Mouse (Mus musculus): ENCODE results near the gene Prmt1. TPM values are rescaled to one million over a fixed set of nuclear protein-coding genes. Genes with fewer than 3 reads are reported as not detected.

Gene Prmt1
- polyA plus RNA-seq, 1 experiment from 2014 or later, result 706 TPM

DNA sequence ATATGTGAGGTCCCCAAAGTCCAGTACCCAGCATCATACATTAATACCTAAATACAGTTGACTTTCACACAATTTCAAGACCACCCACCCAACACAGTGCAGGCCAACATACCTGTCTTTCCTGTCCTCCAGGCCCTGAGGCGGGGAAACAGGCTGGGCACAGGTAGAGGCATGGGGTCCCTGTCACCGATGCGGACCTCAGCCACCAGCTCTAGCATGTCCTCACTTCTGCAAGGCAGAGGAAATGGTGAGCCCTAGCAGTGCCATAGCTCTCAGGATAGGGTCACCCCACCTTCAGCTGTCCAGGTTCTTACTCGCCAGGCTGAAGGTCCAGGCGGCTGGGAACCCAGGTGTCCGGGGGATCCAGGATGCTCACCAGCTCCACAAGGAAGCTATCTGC is 25.6 kb upstream of the Prmt1 start:
- H3K9ac ChIP-seq (replicated peaks), result no peak overlapping the region
- H3K27ac ChIP-seq, result no peak overlapping the region
- H3K4me2 ChIP-seq, result no peak overlapping the region
- no peak overlapping the region for H3K4me3 ChIP-seq (replicated peaks)
- no peaks in the 10 kb centered on the region for H3K27me3 ChIP-seq
- H3K36me3 ChIP-seq, result peaks cover 71% of the 10 kb centered on the region
- no peak for ATAC-seq (ENCODE audit: insufficient number of reproducible peaks, insufficient read depth, low FRiP score, low TSS enrichment, low read depth)
- peaks cover 15% of the 10 kb centered on the region for H3K4me1 ChIP-seq (replicated peaks)
- H3K9me3 ChIP-seq, result no peaks in the 10 kb centered on the region
- WGBS, result 92% methylated on average over 6 of the region's 6 CpGs

DNA sequence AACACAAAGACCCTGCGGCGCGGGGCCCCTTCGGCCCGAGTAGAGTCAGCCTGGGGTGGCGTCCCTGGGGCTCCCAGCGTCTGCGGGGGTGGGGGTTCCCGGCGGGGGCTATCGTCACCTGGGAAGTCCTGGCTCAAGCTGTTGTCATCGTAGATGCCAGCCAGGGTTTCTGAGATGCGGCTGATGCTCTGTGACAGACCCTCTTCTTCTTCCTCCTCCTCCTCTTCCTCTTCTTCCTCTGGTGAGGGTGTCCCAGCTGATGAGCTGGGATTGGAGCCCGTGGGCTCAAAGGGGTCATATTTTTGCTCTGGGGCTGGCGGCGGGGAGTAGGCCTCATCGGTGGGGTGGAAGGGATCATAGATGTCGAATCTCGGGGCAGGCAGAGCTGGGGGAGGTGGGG is 22.0 kb upstream of the Prmt1 start:
- ATAC-seq (ENCODE audit: insufficient number of reproducible peaks, insufficient read depth, low FRiP score, low TSS enrichment, low read depth), result no peak
- no peak overlapping the region for H3K9ac ChIP-seq (replicated peaks)
- H3K4me2 ChIP-seq, result no peak overlapping the region
- peaks cover 100% of the 10 kb centered on the region for H3K36me3 ChIP-seq
- H3K27ac ChIP-seq, result no peak overlapping the region
- peaks cover 10% of the 10 kb centered on the region; the same call in 1 of the 2 replicates for H3K4me1 ChIP-seq (replicated peaks)
- no peak overlapping the region for H3K4me3 ChIP-seq (replicated peaks)
- H3K9me3 ChIP-seq, result no peaks in the 10 kb centered on the region
- WGBS, result 95% methylated on average over 19 of the region's 19 CpGs
- no peaks in the 10 kb centered on the region for H3K27me3 ChIP-seq

DNA sequence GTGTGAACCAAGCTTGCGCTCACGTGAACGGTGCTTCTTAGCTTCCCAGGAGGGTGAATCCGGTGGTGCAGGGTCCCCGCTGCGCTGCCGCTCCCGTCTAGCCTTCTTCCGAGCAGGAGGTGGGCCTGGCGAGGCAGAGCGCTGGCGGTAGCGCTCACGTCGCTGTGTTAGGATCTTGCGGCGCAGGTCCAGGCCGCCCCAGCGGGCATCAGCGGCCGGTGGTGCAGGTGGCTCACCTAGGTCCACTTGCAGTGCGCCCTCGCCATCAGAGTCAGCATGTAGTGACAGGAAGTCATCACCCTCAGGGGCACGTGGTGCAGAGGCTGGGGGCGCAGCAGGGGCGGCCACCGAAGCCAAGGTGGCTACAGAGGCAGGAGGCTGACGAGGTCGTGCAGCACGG is 21.5 kb upstream of the Prmt1 start:
- WGBS, result 96% methylated on average over 30 of the region's 30 CpGs
- H3K9me3 ChIP-seq, result no peaks in the 10 kb centered on the region
- no peak overlapping the region for H3K27ac ChIP-seq
- no peak for ATAC-seq (ENCODE audit: insufficient number of reproducible peaks, insufficient read depth, low FRiP score, low TSS enrichment, low read depth)
- H3K4me1 ChIP-seq (replicated peaks), result peaks cover 10% of the 10 kb centered on the region; the same call in 1 of the 2 replicates
- peaks cover 100% of the 10 kb centered on the region for H3K36me3 ChIP-seq
- H3K4me2 ChIP-seq, result no peak overlapping the region
- H3K27me3 ChIP-seq, result no peaks in the 10 kb centered on the region
- H3K9ac ChIP-seq (replicated peaks), result no peak overlapping the region
- no peak overlapping the region for H3K4me3 ChIP-seq (replicated peaks)

DNA sequence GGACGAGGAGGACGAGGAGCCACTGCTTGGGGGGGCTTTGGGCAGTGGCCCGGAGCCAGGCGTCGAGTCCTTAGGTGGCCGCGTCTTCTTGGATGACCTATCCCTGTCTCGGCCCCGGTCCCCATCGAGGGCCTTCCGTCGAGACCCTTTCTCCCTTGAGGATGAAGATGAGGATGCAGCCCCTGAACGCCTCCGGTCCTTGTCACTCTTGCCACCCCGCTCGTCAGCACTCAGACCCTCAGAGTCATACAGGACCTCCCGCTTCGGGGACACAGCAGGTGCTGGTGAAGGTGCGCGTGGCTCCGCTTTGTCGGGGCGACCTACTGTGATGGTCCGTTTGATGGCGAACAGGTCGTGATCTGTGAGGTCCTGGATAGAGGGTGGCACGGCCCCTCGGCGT is 20.8 kb upstream of the Prmt1 start:
- no peak overlapping the region for H3K27ac ChIP-seq
- 96% methylated on average over 29 of the region's 29 CpGs for WGBS
- H3K4me1 ChIP-seq (replicated peaks), result peaks cover 10% of the 10 kb centered on the region; the same call in 1 of the 2 replicates
- no peaks in the 10 kb centered on the region for H3K27me3 ChIP-seq
- H3K4me2 ChIP-seq, result no peak overlapping the region
- H3K36me3 ChIP-seq, result peaks cover 100% of the 10 kb centered on the region
- H3K4me3 ChIP-seq (replicated peaks), result no peak overlapping the region
- ATAC-seq (ENCODE audit: insufficient number of reproducible peaks, insufficient read depth, low FRiP score, low TSS enrichment, low read depth), result no peak
- no peak overlapping the region for H3K9ac ChIP-seq (replicated peaks)
- no peaks in the 10 kb centered on the region for H3K9me3 ChIP-seq

DNA sequence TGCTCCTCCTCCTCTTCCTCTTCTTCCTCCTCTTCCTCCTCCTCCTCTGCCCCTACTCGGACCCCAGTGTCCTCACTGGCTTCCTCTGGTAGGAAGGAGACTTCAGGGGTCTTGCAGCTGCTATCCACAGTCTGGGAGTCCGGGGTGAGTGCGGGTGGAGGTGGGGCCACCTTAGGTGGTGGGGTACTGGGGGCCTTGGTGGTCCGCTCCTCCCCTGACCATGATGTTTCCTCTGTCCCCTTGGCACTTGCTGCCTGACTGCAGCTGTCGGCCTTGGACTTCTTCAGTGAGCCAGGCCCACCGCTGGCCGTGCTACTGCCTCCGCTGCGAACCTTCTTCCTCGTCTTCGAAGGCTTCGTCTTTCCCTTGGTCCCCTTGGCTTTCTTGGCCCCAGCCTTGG is 20.1 kb upstream of the Prmt1 start:
- ATAC-seq (ENCODE audit: insufficient number of reproducible peaks, insufficient read depth, low FRiP score, low TSS enrichment, low read depth), result no peak
- Histone ChIP-seq H3K27me3 (no peaks in the 10 kb centered on the region), H3K36me3 (peaks cover 100% of the 10 kb centered on the region)

DNA sequence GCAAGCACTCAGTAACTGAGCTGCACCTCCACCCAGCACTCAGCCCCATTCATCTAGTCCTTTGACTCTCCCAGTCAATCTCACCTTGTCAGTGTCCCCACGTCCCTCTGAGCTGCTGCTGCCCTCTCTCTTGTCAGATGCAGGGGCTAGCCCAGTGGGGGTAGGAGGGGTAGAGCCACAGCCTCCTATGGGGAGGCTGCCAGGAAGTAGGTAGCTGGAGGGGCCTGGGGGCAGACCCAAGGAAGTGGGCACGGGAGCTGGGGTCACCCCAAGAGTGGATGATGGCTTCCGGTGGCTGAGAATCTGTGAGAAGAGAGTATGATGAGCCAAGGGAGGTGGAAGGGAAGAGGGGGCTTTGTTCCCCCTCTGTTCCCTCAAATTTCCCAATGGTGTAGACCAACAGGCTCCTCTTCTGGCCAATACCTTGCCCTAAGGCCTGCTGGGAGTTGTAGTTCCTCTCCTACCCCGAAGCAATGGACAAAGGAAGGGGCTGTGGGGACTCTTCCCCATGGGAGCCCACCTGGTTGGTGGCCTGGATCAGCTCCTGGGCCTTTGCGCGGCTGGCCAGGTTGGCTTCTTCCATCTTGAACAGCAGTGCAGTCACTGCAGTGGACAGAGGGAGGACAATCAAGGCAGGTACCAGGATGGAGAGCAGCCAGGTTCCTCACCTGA is 19.1 kb upstream of the Prmt1 start:
- Histone ChIP-seq H3K4me1 (replicated peaks) (peaks cover 10% of the 10 kb centered on the region; the same call in 1 of the 2 replicates), H3K9ac (replicated peaks) (0 out of 2 replicates have a peak overlapping the region, but pooled peaks have one; percentile 34), H3K9me3 (no peaks in the 10 kb centered on the region), H3K27ac (peak overlapping the region; percentile 66), H3K27me3 (no peaks in the 10 kb centered on the region), H3K4me3 (replicated peaks) (no peak overlapping the region), H3K4me2 (no peak overlapping the region), H3K36me3 (peaks cover 100% of the 10 kb centered on the region)
- WGBS, result 89% methylated on average over 6 of the region's 6 CpGs
- no peak for ATAC-seq (ENCODE audit: insufficient number of reproducible peaks, insufficient read depth, low FRiP score, low TSS enrichment, low read depth)

More for the DNA sequence above, 20.1 kb upstream of the Prmt1 start:
- H3K4me3 ChIP-seq (replicated peaks), result no peak overlapping the region
- peaks cover 10% of the 10 kb centered on the region; the same call in 1 of the 2 replicates for H3K4me1 ChIP-seq (replicated peaks)
- no peak overlapping the region for H3K27ac ChIP-seq
- 98% methylated on average over 12 of the region's 12 CpGs for WGBS
- no peak overlapping the region for H3K9ac ChIP-seq (replicated peaks)
- no peaks in the 10 kb centered on the region for H3K9me3 ChIP-seq
- no peak overlapping the region for H3K4me2 ChIP-seq

DNA sequence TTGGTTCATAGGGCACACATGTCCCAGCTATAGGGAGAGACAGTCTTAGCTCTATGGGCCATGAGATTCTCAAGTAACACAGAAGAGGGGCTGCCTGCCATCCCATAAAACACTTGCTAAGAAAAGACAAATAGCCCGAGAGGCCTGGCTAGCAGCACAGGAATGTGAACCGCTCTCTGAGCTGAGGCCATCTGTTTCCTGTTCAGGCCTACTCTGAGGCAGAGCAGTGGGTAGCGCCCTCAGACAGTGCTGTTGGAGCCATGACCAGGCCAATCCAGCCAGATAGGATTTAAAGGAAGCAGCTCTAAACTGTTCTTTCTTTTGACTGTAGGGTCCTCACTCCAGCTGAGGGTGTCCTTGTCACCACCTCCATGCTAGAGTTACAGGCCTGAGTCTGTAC is 18.2 kb upstream of the Prmt1 start:
- 47% methylated on average over 3 of the region's 3 CpGs for WGBS
- no peak for ATAC-seq (ENCODE audit: insufficient number of reproducible peaks, insufficient read depth, low FRiP score, low TSS enrichment, low read depth)
- peak overlapping the region; percentile 69 for H3K27ac ChIP-seq

DNA sequence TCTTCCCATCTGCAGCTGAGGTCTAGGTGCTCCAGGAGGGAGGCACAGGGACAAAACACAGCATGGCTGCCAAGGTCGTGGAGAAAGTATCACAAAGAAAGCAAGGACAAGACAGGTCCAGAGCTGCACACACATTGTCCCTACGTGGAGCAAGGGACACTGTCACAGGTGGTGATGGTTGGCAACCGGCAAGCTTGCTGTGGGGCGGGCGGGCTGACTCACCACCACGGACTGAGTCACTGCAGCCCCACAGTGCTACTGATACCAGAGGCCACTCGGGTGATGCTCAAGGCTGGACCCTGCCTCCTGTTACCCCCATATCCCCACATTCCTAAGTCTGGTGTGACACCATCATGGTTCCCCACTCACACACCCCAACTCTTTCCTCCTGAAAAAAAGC is 16.1 kb upstream of the Prmt1 start:
- Histone ChIP-seq H3K27ac (no peak overlapping the region), H3K4me1 (replicated peaks) (peaks cover 29% of the 10 kb centered on the region), H3K36me3 (peaks cover 83% of the 10 kb centered on the region), H3K27me3 (no peaks in the 10 kb centered on the region), H3K9me3 (no peaks in the 10 kb centered on the region), H3K4me3 (replicated peaks) (no peak overlapping the region), H3K4me2 (no peak overlapping the region), H3K9ac (replicated peaks) (no peak overlapping the region)
- ATAC-seq (ENCODE audit: insufficient number of reproducible peaks, insufficient read depth, low FRiP score, low TSS enrichment, low read depth), result no peak
- WGBS, result 91% methylated on average over 7 of the region's 7 CpGs

More for the DNA sequence above, 18.2 kb upstream of the Prmt1 start:
- Histone ChIP-seq H3K27me3 (no peaks in the 10 kb centered on the region), H3K4me3 (replicated peaks) (no peak overlapping the region), H3K36me3 (peaks cover 100% of the 10 kb centered on the region), H3K4me2 (no peak overlapping the region), H3K9ac (replicated peaks) (no peak overlapping the region), H3K4me1 (replicated peaks) (peaks cover 15% of the 10 kb centered on the region; the same call in 1 of the 2 replicates), H3K9me3 (no peaks in the 10 kb centered on the region)

DNA sequence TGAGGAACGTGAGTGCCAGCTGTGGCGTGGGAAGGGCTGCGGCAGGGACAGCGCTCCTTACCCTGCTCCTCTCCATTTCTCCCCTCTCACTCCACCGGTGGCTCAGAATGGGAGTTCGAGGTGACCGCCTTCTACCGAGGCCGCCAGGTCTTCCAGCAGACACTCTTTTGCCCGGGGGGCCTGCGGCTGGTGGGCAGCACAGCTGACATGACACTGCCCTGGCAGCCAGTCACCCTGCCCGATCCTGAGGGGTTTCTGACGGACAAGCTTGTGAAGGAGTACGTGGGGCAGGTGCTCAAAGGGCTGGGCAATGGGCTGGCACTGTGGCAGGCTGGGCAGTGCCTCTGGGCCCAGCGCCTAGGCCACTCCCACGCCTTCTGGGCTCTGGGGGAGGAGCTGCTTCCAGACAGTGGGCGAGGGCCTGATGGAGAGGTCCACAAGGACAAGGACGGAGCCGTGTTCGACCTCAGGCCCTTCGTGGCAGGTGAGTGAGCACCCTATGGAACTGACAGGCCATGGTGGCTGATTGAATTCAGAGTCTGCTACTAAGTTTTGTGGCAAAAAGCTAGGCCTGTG is 14.3 kb upstream of the Prmt1 start:
- no peak overlapping the region for H3K27ac ChIP-seq
- no peak for ATAC-seq (ENCODE audit: insufficient number of reproducible peaks, insufficient read depth, low FRiP score, low TSS enrichment, low read depth)
- H3K27me3 ChIP-seq, result no peaks in the 10 kb centered on the region
- no peaks in the 10 kb centered on the region for H3K9me3 ChIP-seq
- H3K4me2 ChIP-seq, result no peak overlapping the region
- no peak overlapping the region; the same call in 1 of the 2 replicates for H3K4me3 ChIP-seq (replicated peaks)
- 89% methylated on average over 21 of the region's 21 CpGs for WGBS
- H3K4me1 ChIP-seq (replicated peaks), result peaks cover 40% of the 10 kb centered on the region
- no peak overlapping the region for H3K9ac ChIP-seq (replicated peaks)
- H3K36me3 ChIP-seq, result peaks cover 72% of the 10 kb centered on the region

DNA sequence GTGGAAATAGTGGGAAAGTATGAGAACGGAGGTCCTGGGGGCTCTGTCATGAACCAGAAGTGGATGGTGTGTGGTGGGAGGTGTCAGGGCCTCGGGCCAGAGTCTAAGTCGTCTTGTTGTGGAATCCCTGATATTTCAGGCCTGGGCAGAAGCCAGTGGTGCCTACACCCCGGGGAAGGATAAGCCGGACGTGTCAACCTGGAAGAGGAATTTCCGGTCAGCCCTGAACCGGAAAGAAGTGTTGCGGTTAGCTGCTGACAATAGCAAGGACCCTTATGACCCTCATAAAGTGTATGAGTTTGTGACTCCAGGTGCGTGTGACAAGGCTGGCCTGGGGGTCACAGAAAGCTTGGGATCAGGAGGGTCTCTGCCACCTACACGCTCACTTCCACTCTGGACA is 13.4 kb upstream of the Prmt1 start:
- Histone ChIP-seq H3K27ac (no peak overlapping the region), H3K4me1 (replicated peaks) (peaks cover 37% of the 10 kb centered on the region), H3K36me3 (peaks cover 72% of the 10 kb centered on the region), H3K27me3 (no peaks in the 10 kb centered on the region), H3K4me2 (peak overlapping the region; percentile 94; the same call in 1 of the 2 replicates), H3K9ac (replicated peaks) (no peak overlapping the region), H3K4me3 (replicated peaks) (peak overlapping the region; percentile 19; the same call in 1 of the 2 replicates), H3K9me3 (no peaks in the 10 kb centered on the region)
- ATAC-seq (ENCODE audit: insufficient number of reproducible peaks, insufficient read depth, low FRiP score, low TSS enrichment, low read depth), result no peak
- 78% methylated on average over 11 of the region's 11 CpGs for WGBS

DNA sequence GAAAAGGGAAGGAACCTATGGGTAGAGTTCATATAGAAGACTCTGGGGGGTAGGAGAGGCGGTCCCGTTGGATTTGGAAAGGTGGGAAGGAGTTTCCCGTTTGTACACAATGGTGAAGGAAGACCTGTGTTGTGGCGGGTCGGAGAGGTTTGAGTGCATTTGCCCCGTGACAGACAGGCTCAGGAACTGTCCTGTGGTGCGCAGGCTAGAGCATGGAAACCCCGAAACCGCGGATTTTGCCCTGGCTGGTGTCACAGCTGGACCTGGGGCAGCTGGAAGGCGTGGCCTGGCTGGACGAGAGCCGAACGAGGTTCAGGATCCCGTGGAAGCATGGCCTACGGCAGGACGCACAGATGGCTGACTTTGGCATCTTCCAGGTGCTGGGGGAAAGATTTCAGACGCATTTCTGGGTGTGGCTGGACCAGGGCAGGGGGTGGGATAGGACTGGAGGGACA is 12.2 kb upstream of the Prmt1 start, which contains the start of gene Bcl2l12:
Gene Bcl2l12 (minus strand): TSS at position 212 of the 455 bp plus-strand sequence.
- WGBS, result 1% methylated on average over 18 of the region's 18 CpGs
- peak within 1 kb of the TSS; percentile 58 for H3K4me3 ChIP-seq (replicated peaks)
- H3K4me2 ChIP-seq, result peak within 1 kb of the TSS; percentile 94
- peaks cover 33% of the 10 kb centered on the region for H3K4me1 ChIP-seq (replicated peaks)
- H3K27me3 ChIP-seq, result no peaks in the 10 kb centered on the region
- peak within 1 kb of the TSS; percentile 90 for H3K27ac ChIP-seq
- no peaks in the 10 kb centered on the region for H3K9me3 ChIP-seq
- peak within 1 kb of the TSS; percentile 79 for H3K9ac ChIP-seq (replicated peaks)
- peaks cover 72% of the 10 kb centered on the region for H3K36me3 ChIP-seq
- ATAC-seq (ENCODE audit: insufficient number of reproducible peaks, insufficient read depth, low FRiP score, low TSS enrichment, low read depth), result no peak
